Mouse (Mus musculus) effector memory CD4-positive, alpha-beta T cell, adult 5 months (primary cell): ENCODE results near the gene D6Wsu163e. TPM values are rescaled to one million over a fixed set of nuclear protein-coding genes. Genes with fewer than 3 reads are reported as not detected.

Experiments
- polyA plus RNA-seq: library from polyadenylated mRNA; unstranded; fragments of 100-300 nt; shearing (Covaris generic); gene quantifications from one replicate; pipeline ENCODE4 v1.2.1, GENCODE M21; 2017

The D6Wsu163e gene
- polyA plus RNA-seq, result 6.9 TPM

DNA sequence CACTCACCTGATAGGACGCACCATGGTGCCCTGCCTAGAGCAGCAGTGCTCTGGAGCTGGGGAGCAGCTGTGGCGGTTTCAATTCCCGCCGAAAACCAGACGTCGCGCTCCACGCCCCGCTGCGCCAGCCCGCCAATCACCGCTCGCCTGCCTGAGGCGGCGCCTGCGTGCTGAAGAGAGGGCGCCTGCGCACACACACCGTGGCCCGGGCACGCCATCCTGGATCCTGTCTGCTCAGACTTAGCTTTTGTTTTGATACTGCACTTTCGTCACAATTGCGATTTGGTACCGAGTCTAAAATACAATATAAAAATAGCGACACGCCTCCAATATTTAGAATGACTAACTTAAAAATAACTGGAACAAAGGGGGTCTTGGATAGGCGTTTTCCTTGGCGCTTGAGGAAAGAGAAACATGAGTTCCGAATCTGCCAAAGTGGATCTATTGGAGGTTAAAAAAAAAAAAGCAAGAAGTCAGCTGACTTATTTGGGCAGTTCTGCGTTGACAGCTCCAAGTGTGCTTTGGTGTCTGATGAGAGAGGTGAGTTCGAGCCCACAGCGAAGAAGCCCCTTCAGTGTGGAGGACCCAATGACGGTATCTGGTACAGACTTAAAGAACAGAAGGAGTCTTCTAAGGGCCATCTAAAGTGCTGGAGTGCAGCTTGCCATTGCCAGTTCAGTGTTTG is at the start of gene D6Wsu163e, which contains the start of gene Rad51ap1:
Gene D6Wsu163e, plus strand, starts transcription at position 476 of the 685 bp plus-strand sequence.
Gene Rad51ap1, minus strand, starts transcription at position 101 of the 685 bp plus-strand sequence.

DNA sequence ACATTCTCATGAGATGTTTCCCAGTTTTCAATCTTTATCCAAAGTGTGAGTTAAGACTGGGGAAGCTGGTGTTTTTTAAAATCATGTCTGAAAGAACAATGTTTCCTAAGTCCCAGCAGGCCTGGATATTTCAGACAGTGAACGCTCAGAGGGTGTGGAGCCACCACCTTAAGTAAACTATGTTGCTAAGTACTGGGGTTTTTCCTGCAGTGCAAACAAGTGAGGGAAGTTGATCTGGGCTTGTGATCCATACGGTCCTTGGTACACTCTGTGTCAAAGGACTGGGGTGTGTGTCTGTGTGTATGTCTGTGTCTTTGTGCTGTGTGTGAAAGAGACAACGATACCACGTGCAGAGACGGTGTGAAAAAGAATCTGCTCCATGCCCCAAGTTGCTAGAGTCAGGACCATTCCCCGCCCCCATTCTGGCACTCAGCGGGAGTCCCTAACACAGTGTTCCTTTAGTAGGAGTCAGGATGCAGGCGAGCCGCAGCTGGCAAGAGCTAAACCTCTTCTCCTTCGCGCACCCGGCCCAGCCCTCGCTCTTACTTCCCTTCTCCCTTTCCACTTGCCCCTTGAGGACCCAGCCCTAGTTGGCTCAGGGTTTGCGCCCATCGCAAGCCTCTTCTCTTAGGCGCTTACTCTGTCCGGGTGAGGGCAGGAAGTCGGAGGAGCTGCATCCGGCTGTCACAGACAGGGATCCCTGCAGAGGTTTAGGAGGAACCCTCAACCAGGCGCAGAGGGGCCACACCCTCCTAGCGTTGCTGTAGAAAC is 18.5 kb upstream of the D6Wsu163e start, which contains the start of gene Dyrk4:
Gene Dyrk4, minus strand, starts transcription at position 729 of the 771 bp plus-strand sequence.

DNA sequence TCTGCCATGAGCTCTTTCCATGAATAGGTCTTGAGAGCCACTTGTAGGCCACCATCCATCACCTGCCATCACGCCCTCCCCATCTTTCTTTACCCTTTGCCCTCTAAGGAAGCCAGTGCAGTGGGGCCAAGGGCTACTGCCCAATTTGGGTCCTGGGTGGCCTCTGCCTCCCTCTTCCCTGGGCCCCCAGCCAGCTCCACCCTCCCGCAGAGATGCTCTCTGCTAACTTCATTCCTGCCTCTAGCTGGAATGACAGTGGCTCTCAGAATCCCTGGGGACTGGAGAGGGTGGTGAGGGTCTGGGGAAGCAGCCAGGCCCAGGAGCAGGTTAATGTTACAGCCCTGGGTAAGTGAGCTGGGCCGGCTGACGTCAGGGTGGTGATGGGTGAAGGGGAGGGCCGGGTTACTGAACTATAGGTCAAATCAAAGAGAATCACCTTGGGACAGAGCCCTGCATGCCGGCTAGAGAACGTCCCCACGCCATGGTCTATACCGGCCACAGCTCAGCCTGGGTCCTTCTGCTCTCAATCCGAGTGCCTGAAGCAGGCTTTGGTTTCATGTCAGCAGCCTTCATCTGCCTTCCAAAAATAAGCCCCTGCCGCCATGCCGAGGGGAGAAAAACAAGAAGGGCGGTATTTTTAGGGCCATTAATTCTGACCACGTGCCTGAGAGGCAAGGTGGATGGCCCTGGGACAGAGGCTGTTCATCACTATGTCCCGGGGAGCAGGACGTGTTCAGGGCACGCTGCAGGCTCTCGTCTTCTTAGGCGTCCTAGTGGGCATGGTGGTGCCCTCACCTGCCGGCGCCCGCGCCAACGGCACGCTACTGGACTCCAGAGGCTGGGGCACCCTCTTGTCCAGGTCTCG is 75.4 kb downstream of the D6Wsu163e start, which contains the start of gene Fgf6:
Gene Fgf6, plus strand, starts transcription at position 681 of the 865 bp plus-strand sequence.

Other genes with a start within 250 kb of the D6Wsu163e start
- not detected for gene Kcna6, start 199.3 kb upstream of the D6Wsu163e start, polyA plus RNA-seq
- gene Ndufa9, start 90.8 kb upstream of the D6Wsu163e start, polyA plus RNA-seq, result 88.1 TPM
- gene Akap3, start 86.9 kb upstream of the D6Wsu163e start, polyA plus RNA-seq, result not detected
- not detected for gene Dyrk4, start 18.1 kb upstream of the D6Wsu163e start, polyA plus RNA-seq
- gene Rad51ap1, start 375 bp upstream of the D6Wsu163e start, polyA plus RNA-seq, result 1.6 TPM
- gene Fgf6, start 75.6 kb downstream of the D6Wsu163e start, polyA plus RNA-seq, result not detected
- gene Fgf23, start 132.9 kb downstream of the D6Wsu163e start, polyA plus RNA-seq, result not detected
- gene Tigar, start 169.6 kb downstream of the D6Wsu163e start, polyA plus RNA-seq, result 9.5 TPM
- gene Ccnd2, start 212.2 kb downstream of the D6Wsu163e start, polyA plus RNA-seq, result 539 TPM